ENCODE assay signal across 8 mouse cellular contexts in the genomic region with DNA sequence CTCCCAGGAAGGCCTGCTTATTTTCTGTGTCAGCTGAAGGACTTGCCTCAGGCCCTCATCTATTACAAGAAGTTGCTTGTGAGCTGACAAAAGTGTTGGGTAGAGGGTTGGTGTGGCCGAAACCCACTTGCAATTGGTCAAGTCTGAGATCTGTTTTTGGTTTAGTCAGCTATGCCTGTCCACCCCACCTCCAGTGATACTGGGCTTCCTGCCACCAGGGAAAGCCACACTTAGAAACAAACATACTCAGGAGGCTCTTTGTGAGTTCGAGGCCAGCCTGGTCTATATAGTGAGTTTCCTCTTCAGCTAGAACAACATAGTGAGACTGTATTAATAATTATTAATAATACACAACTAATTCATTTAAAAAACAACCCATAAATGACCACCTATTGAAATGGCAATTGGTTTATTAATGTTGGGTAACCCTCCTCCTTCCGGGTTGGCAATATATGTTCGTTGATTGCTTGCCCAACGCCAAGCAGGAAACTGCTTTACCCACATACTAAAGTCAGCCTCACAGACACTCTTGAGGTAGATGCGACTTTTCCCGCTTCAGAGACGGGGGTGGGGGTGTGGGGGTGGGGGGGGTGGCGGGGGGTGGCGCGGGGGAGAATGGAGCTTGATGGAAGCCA. TPM values are rescaled to one million over a fixed set of nuclear protein-coding genes. Genes with fewer than 3 reads are reported as not detected.
A peak's percentile ranks its signal among the peaks of the same experiment; 100 is the strongest.
DNase-seq lines count a peak whose midpoint lies in the region; ATAC-seq and TF ChIP-seq lines count a peak whose summit lies in the region.

No protein-coding gene starts in this region.

- DNase-seq in CD4-positive, CD25-positive, alpha-beta regulatory T cell, adult 2 months (ENCODE audit: low read depth, low spot score) = peak; percentile 41
- DNase-seq in 3T3-L1 (ENCODE audit: low read depth, low spot score) = peak; percentile 44
- no peak for DNase-seq in liver, postnatal 0 days
- DNase-seq in adrenal gland, postnatal 25 days = no peak
- no peak for DNase-seq in spleen, adult 18-20 months

- peak overlapping the region; percentile 98 for H3K4me2 ChIP-seq in liver, postnatal 0 days (ENCODE audit: low read depth, low read length)

- ATAC-seq in CD4-positive, CD25-positive, alpha-beta regulatory T cell, adult 4 months = no peak
- ATAC-seq in granulocyte monocyte progenitor cell, adult 5-6 weeks (replicated peaks; ENCODE audit: poor library complexity, severe bottlenecking) = peak; percentile 41
- ATAC-seq in liver, postnatal 0 days = no peak
- no peak for ATAC-seq in activated CD4-positive, CD25-positive, alpha-beta regulatory T cell, adult 4 months

- H3K27me3 ChIP-seq in liver, postnatal 0 days (ENCODE audit: insufficient read depth, low read length) = peaks cover 37% of the 10 kb centered on the region

- H3K9ac ChIP-seq in liver, postnatal 0 days (replicated peaks) = no peak overlapping the region

- H3K4me1 ChIP-seq in liver, postnatal 0 days (ENCODE audit: insufficient read depth) = peaks cover 6% of the 10 kb centered on the region; the same call in 1 of the 2 replicates

- no peak overlapping the region for H3K27ac ChIP-seq in liver, postnatal 0 days (ENCODE audit: low read depth)

- H3K9me3 ChIP-seq in liver, postnatal 0 days (ENCODE audit: low read length) = no peaks in the 10 kb centered on the region

- 15% methylated on average over 11 of the region's 11 CpGs for WGBS in liver, postnatal 0 days (ENCODE audit: insufficient replicate concordance)

- no peak for TF ChIP-seq CTCF in liver, postnatal 0 days (IDR thresholded peaks at IDR 0.05; ENCODE audit: low read depth)

- no peak for TF ChIP-seq EP300 in liver, postnatal 0 days (IDR thresholded peaks at IDR 0.05; ENCODE audit: low read depth)

- H3K4me3 ChIP-seq in liver, postnatal 0 days (ENCODE audit: low read depth, low read length) = peak overlapping the region; percentile 70

- no peaks in the 10 kb centered on the region for H3K36me3 ChIP-seq in liver, postnatal 0 days (replicated peaks; ENCODE audit: insufficient read depth, low read length)

RNA-seq across cellular contexts. Expression of gene 1700020L24Rik, which starts 2.1 kb away (rescaled TPM):
- under 1 TPM in 1 of 2 experiments, not detected in 1; 0.85 TPM for polyA plus RNA-seq in CD4-positive, CD25-positive, alpha-beta regulatory T cell, adult 4 months (2017; shearing (Covaris generic))
- 33.2 and 34.9 TPM in 2 replicates for total RNA-seq in granulocyte monocyte progenitor cell, adult 5-6 weeks (2014; fragmentation: Nextera tagmentation)
- total RNA-seq in granulocyte monocyte progenitor cell, adult 5-6 weeks (2017) = 79.8 and 113 TPM in 2 replicates
- polyA plus RNA-seq in liver, postnatal 0 days (2015; fragmentation: Nextera tagmentation; extraction: Ambion mirVana) = 2.6 and 3.1 TPM in 2 replicates
- under 1 TPM; 0.71 to 0.92 TPM for polyA plus RNA-seq in activated CD4-positive, CD25-positive, alpha-beta regulatory T cell, adult 4 months (2017; shearing (Covaris generic))
- 0.43 TPM in 1 of 2 replicates, not detected in the other for total RNA-seq in adrenal gland, postnatal 25 days (2021)

RNA-seq across cellular contexts. Expression of gene Gas2l2, which starts 10.3 kb away (rescaled TPM):
- not detected for polyA plus RNA-seq in CD4-positive, CD25-positive, alpha-beta regulatory T cell, adult 4 months (2017; shearing (Covaris generic))
- total RNA-seq in granulocyte monocyte progenitor cell, adult 5-6 weeks (2014; fragmentation: Nextera tagmentation) = 0.13 TPM in 1 of 2 replicates, not detected in the other
- 0.57 TPM in 1 of 2 replicates, not detected in the other for total RNA-seq in granulocyte monocyte progenitor cell, adult 5-6 weeks (2017)
- not detected in 2 replicates for polyA plus RNA-seq in liver, postnatal 0 days (2015; fragmentation: Nextera tagmentation; extraction: Ambion mirVana)
- not detected for polyA plus RNA-seq in activated CD4-positive, CD25-positive, alpha-beta regulatory T cell, adult 4 months (2017; shearing (Covaris generic))
- total RNA-seq in adrenal gland, postnatal 25 days (2021) = not detected in 2 replicates

RNA-seq across cellular contexts. Expression of gene Mmp28, which starts 23.3 kb away (rescaled TPM):
- not detected for polyA plus RNA-seq in CD4-positive, CD25-positive, alpha-beta regulatory T cell, adult 4 months (2017; shearing (Covaris generic))
- total RNA-seq in granulocyte monocyte progenitor cell, adult 5-6 weeks (2014; fragmentation: Nextera tagmentation) = 6.6 and 11.1 TPM in 2 replicates
- total RNA-seq in granulocyte monocyte progenitor cell, adult 5-6 weeks (2017) = 5.4 and 5.6 TPM in 2 replicates
- polyA plus RNA-seq in liver, postnatal 0 days (2015; fragmentation: Nextera tagmentation; extraction: Ambion mirVana) = 0.20 and 0.43 TPM in 2 replicates
- polyA plus RNA-seq in activated CD4-positive, CD25-positive, alpha-beta regulatory T cell, adult 4 months (2017; shearing (Covaris generic)) = not detected
- 6.7 and 8.0 TPM in 2 replicates for total RNA-seq in adrenal gland, postnatal 25 days (2021)

RNA-seq across cellular contexts. Expression of gene Rasl10b, which starts 30.6 kb away (rescaled TPM):
- polyA plus RNA-seq in CD4-positive, CD25-positive, alpha-beta regulatory T cell, adult 4 months (2017; shearing (Covaris generic)) = not detected
- total RNA-seq in granulocyte monocyte progenitor cell, adult 5-6 weeks (2014; fragmentation: Nextera tagmentation) = not detected in 2 replicates
- total RNA-seq in granulocyte monocyte progenitor cell, adult 5-6 weeks (2017) = 0.09 and 0.41 TPM in 2 replicates
- polyA plus RNA-seq in liver, postnatal 0 days (2015; fragmentation: Nextera tagmentation; extraction: Ambion mirVana) = 0.05 TPM in 1 of 2 replicates, not detected in the other
- not detected for polyA plus RNA-seq in activated CD4-positive, CD25-positive, alpha-beta regulatory T cell, adult 4 months (2017; shearing (Covaris generic))
- 9.8 and 12.7 TPM in 2 replicates for total RNA-seq in adrenal gland, postnatal 25 days (2021)

RNA-seq across cellular contexts. Expression of gene Taf15, which starts 33.3 kb away (rescaled TPM):
- polyA plus RNA-seq in CD4-positive, CD25-positive, alpha-beta regulatory T cell, adult 4 months (2017; shearing (Covaris generic)) = 10 to 100 TPM; 20.6 to 22.0 TPM
- 62.6 and 66.7 TPM in 2 replicates for total RNA-seq in granulocyte monocyte progenitor cell, adult 5-6 weeks (2014; fragmentation: Nextera tagmentation)
- 43.8 and 44.1 TPM in 2 replicates for total RNA-seq in granulocyte monocyte progenitor cell, adult 5-6 weeks (2017)
- 2.8 and 3.4 TPM in 2 replicates for polyA plus RNA-seq in liver, postnatal 0 days (2015; fragmentation: Nextera tagmentation; extraction: Ambion mirVana)
- polyA plus RNA-seq in activated CD4-positive, CD25-positive, alpha-beta regulatory T cell, adult 4 months (2017; shearing (Covaris generic)) = 10 to 100 TPM; 10.8 to 12.5 TPM
- 72.8 and 73.5 TPM in 2 replicates for total RNA-seq in adrenal gland, postnatal 25 days (2021)

Comparison
In these comparisons a context has a peak if more than half of its experiments do, and no peak if none do; other contexts are left out.
1. DNase-seq: peak in CD4-positive, CD25-positive, alpha-beta regulatory T cell, adult 2 months (single experiment) and 3T3-L1 (single experiment); none in liver, postnatal 0 days (single experiment), adrenal gland, postnatal 25 days (single experiment) and spleen, adult 18-20 months (0 of 2).